Mouse (Mus musculus): ENCODE measurements at regions not wholly inside any gene's neighbourhood (a gene's known extent, or its start where the extent isn't known, plus 50 kb on each side); places are given as distances from the start of the nearest gene placed in this dataset.

DNA sequence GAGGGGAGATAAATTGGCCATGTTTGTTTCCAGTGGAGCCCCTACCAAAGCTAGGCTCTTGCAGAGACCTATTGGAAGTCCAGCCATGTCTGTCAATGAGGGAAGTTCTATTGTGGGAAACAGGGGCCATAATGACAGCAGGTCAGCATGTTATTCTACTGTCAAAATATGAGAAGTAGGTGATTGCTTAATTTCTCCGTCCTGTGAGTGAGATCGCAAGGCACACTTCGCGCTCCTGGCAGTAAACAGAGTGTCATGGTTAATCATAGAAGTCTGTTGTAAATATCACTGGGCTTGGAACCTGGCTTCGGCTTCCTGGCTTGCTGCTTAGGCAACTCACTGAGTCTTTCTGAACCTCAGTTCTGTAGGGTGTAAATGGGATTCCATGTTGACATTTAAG lies 72.5 kb upstream of the Ccdc122 start:
- DNase-seq = no peak
- WGBS = 93% methylated on average over 5 of the region's 5 CpGs
- Histone ChIP-seq H3K27ac (ENCODE audit: control insufficient read depth, insufficient read depth, low read length) (no peak overlapping the region), H3K4me1 (replicated peaks; ENCODE audit: control insufficient read depth, insufficient read depth, low read length) (no peaks in the 10 kb centered on the region), H3K4me3 (ENCODE audit: control insufficient read depth, insufficient read depth, low read length) (no peak overlapping the region), H3K27me3 (ENCODE audit: control insufficient read depth, insufficient read depth, low read length) (no peaks in the 10 kb centered on the region), H3K36me3 (ENCODE audit: control insufficient read depth, insufficient read depth, low read length) (no peaks in the 10 kb centered on the region)
- TF ChIP-seq CTCF (IDR thresholded peaks at IDR 0.05; ENCODE audit: borderline replicate concordance, control insufficient read depth, extremely low read depth, insufficient read depth, low read length, poor library complexity) (no peak), POLR2A (IDR thresholded peaks at IDR 0.05; ENCODE audit: control insufficient read depth, extremely low read depth, insufficient read depth, low read length, poor library complexity) (no peak)

- H3K4me3 ChIP-seq (ENCODE audit: control insufficient read depth, insufficient read depth, low read length) = no peak overlapping the region
- no peaks in the 10 kb centered on the region for H3K4me1 ChIP-seq (replicated peaks; ENCODE audit: control insufficient read depth, insufficient read depth, low read length)
- no peak overlapping the region for H3K27ac ChIP-seq (ENCODE audit: control insufficient read depth, insufficient read depth, low read length)
- DNase-seq = no peak
- TF ChIP-seq POLR2A (IDR thresholded peaks at IDR 0.05; ENCODE audit: control insufficient read depth, extremely low read depth, insufficient read depth, low read length, poor library complexity) (no peak), CTCF (IDR thresholded peaks at IDR 0.05; ENCODE audit: borderline replicate concordance, control insufficient read depth, extremely low read depth, insufficient read depth, low read length, poor library complexity) (no peak)
- H3K27me3 ChIP-seq (ENCODE audit: control insufficient read depth, insufficient read depth, low read length) = no peaks in the 10 kb centered on the region
- H3K36me3 ChIP-seq (ENCODE audit: control insufficient read depth, insufficient read depth, low read length) = no peaks in the 10 kb centered on the region
- 89% methylated on average over 10 of the region's 10 CpGs for WGBS
These were observed 77.7 kb upstream of the Ccdc122 start for GRCm38 (mm10) chr14:76958875-76959274.

DNA sequence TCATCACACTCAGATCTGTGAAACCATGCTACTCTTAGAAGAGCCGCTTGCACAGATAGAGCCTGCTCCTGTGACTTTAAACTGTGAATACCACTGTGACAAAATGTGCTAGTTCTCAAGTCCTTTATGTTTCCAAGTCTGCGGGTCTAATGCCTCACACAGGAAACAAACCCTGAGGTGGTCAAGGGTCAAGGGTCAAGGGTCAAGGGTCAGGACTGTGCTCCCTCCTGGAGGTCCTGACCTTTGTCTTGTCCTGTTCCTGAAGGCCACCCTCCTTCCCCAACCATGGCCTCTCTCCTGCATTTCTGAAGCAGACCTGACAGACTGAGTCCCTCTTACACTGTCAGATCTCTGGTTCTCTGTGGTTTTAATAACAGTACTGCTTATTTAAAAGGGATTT lies 79.4 kb upstream of the Ccdc122 start:
- Histone ChIP-seq H3K27ac (ENCODE audit: control insufficient read depth, insufficient read depth, low read length) (no peak overlapping the region), H3K4me1 (replicated peaks; ENCODE audit: control insufficient read depth, insufficient read depth, low read length) (no peaks in the 10 kb centered on the region), H3K4me3 (ENCODE audit: control insufficient read depth, insufficient read depth, low read length) (no peak overlapping the region), H3K36me3 (ENCODE audit: control insufficient read depth, insufficient read depth, low read length) (no peaks in the 10 kb centered on the region), H3K27me3 (ENCODE audit: control insufficient read depth, insufficient read depth, low read length) (no peaks in the 10 kb centered on the region)
- DNase-seq = no peak
- WGBS = 97% methylated on average over 2 of the region's 2 CpGs
- TF ChIP-seq CTCF (IDR thresholded peaks at IDR 0.05; ENCODE audit: borderline replicate concordance, control insufficient read depth, extremely low read depth, insufficient read depth, low read length, poor library complexity) (no peak), POLR2A (IDR thresholded peaks at IDR 0.05; ENCODE audit: control insufficient read depth, extremely low read depth, insufficient read depth, low read length, poor library complexity) (no peak)

GRCm38 (mm10) chr14:76953171-76953570 lies 83.4 kb upstream of the Ccdc122 start:
- 92% methylated on average over 2 of the region's 2 CpGs for WGBS
- Histone ChIP-seq H3K4me1 (replicated peaks; ENCODE audit: control insufficient read depth, insufficient read depth, low read length) (no peaks in the 10 kb centered on the region), H3K27ac (ENCODE audit: control insufficient read depth, insufficient read depth, low read length) (no peak overlapping the region), H3K36me3 (ENCODE audit: control insufficient read depth, insufficient read depth, low read length) (no peaks in the 10 kb centered on the region), H3K4me3 (ENCODE audit: control insufficient read depth, insufficient read depth, low read length) (no peak overlapping the region), H3K27me3 (ENCODE audit: control insufficient read depth, insufficient read depth, low read length) (no peaks in the 10 kb centered on the region)
- TF ChIP-seq POLR2A (IDR thresholded peaks at IDR 0.05; ENCODE audit: control insufficient read depth, extremely low read depth, insufficient read depth, low read length, poor library complexity) (no peak), CTCF (IDR thresholded peaks at IDR 0.05; ENCODE audit: borderline replicate concordance, control insufficient read depth, extremely low read depth, insufficient read depth, low read length, poor library complexity) (no peak)
- no peak for DNase-seq

DNA sequence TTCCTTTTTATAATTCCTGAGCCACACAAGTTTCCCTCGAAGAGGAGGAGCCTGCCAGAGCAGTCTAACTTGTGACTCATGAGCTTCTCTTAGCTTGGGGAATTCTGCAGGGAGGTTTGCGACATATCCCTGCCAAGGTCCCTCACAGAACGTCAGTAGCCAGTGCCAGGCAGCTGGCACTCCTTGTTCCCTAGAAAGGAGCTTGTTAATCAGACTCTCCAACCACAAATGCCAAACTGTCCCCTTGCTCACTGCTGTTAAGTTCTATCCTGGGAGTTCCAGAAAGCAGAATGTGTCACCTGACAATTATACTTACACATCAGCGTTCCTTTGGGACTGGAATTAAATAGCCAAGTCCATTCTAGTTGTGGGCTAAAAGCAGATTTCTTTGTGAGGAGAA lies 85.1 kb upstream of the Ccdc122 start:
- TF ChIP-seq CTCF (IDR thresholded peaks at IDR 0.05; ENCODE audit: borderline replicate concordance, control insufficient read depth, extremely low read depth, insufficient read depth, low read length, poor library complexity) (no peak), POLR2A (IDR thresholded peaks at IDR 0.05; ENCODE audit: control insufficient read depth, extremely low read depth, insufficient read depth, low read length, poor library complexity) (no peak)
- H3K27ac ChIP-seq (ENCODE audit: control insufficient read depth, insufficient read depth, low read length) = no peak overlapping the region
- H3K27me3 ChIP-seq (ENCODE audit: control insufficient read depth, insufficient read depth, low read length) = no peaks in the 10 kb centered on the region
- no peaks in the 10 kb centered on the region for H3K4me1 ChIP-seq (replicated peaks; ENCODE audit: control insufficient read depth, insufficient read depth, low read length)
- no peak overlapping the region for H3K4me3 ChIP-seq (ENCODE audit: control insufficient read depth, insufficient read depth, low read length)
- no peak for DNase-seq
- 81% methylated on average over 4 of the region's 4 CpGs for WGBS
- H3K36me3 ChIP-seq (ENCODE audit: control insufficient read depth, insufficient read depth, low read length) = no peaks in the 10 kb centered on the region

DNA sequence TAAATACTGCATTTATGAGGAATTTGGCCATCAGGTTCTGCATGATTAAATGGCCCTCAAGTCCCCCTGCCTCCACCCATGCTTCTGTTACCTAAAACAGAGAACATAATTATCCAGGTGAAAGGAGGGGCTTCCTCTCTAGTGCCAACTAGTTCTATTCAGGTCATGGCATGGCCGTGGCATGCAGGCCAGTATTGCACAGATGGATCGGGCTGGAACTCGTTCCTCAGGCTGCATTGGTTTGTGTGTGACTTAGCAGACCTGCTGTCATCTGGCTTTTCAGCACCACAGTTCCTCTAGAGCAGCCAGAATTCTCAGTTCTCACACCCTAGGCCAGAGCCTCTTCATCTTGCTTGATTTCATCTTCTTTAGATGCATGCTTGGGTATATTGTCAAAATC lies 87.2 kb upstream of the Ccdc122 start:
- 92% methylated on average over 3 of the region's 3 CpGs for WGBS
- Histone ChIP-seq H3K4me1 (replicated peaks; ENCODE audit: control insufficient read depth, insufficient read depth, low read length) (no peaks in the 10 kb centered on the region), H3K27me3 (ENCODE audit: control insufficient read depth, insufficient read depth, low read length) (no peaks in the 10 kb centered on the region), H3K27ac (ENCODE audit: control insufficient read depth, insufficient read depth, low read length) (no peak overlapping the region), H3K36me3 (ENCODE audit: control insufficient read depth, insufficient read depth, low read length) (no peaks in the 10 kb centered on the region), H3K4me3 (ENCODE audit: control insufficient read depth, insufficient read depth, low read length) (no peak overlapping the region)
- TF ChIP-seq CTCF (IDR thresholded peaks at IDR 0.05; ENCODE audit: borderline replicate concordance, control insufficient read depth, extremely low read depth, insufficient read depth, low read length, poor library complexity) = no peak
- no peak for TF ChIP-seq POLR2A (IDR thresholded peaks at IDR 0.05; ENCODE audit: control insufficient read depth, extremely low read depth, insufficient read depth, low read length, poor library complexity)
- no peak for DNase-seq

DNA sequence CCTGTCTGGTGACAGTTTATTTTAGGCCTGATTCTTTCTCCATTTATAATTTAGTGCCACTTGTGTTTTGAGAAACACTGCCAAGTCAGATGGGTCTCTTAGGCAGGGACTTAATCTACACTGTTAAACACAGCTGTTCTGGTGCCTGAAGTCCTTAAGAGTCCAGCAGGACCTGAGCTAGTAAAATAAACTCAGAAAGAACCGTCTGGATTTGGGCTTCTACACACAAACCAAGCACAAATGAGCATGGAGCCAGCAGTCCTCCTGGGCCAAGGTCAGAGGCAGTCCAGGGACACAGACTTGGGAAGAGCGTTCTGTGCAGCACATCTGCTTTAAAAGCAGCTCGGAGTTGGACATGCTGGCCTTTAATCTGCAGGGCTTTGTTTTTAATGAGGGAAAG lies 87.6 kb upstream of the Ccdc122 start:
- WGBS = 91% methylated on average over 3 of the region's 3 CpGs
- Histone ChIP-seq H3K4me3 (ENCODE audit: control insufficient read depth, insufficient read depth, low read length) (no peak overlapping the region), H3K4me1 (replicated peaks; ENCODE audit: control insufficient read depth, insufficient read depth, low read length) (no peaks in the 10 kb centered on the region), H3K27me3 (ENCODE audit: control insufficient read depth, insufficient read depth, low read length) (no peaks in the 10 kb centered on the region), H3K27ac (ENCODE audit: control insufficient read depth, insufficient read depth, low read length) (no peak overlapping the region), H3K36me3 (ENCODE audit: control insufficient read depth, insufficient read depth, low read length) (no peaks in the 10 kb centered on the region)
- DNase-seq = no peak
- TF ChIP-seq CTCF (IDR thresholded peaks at IDR 0.05; ENCODE audit: borderline replicate concordance, control insufficient read depth, extremely low read depth, insufficient read depth, low read length, poor library complexity) (no peak), POLR2A (IDR thresholded peaks at IDR 0.05; ENCODE audit: control insufficient read depth, extremely low read depth, insufficient read depth, low read length, poor library complexity) (no peak)

All from thymus, adult 2 months (tissue).